Mouse (Mus musculus): ENCODE data around the gene Snw1. TPM values are rescaled to one million over a fixed set of nuclear protein-coding genes. Genes with fewer than 3 reads are reported as not detected.
"Not testable (repeated sequence)": the region's sequence is repeated elsewhere in the genome, so short reads cannot be mapped to it uniquely, and the experiment has no call there.

Snw1 gene
- 127 and 154 TPM in 2 replicates for polyA plus RNA-seq (2016; fragmentation: Nextera tagmentation; extraction: Ambion mirVana)

DNA sequence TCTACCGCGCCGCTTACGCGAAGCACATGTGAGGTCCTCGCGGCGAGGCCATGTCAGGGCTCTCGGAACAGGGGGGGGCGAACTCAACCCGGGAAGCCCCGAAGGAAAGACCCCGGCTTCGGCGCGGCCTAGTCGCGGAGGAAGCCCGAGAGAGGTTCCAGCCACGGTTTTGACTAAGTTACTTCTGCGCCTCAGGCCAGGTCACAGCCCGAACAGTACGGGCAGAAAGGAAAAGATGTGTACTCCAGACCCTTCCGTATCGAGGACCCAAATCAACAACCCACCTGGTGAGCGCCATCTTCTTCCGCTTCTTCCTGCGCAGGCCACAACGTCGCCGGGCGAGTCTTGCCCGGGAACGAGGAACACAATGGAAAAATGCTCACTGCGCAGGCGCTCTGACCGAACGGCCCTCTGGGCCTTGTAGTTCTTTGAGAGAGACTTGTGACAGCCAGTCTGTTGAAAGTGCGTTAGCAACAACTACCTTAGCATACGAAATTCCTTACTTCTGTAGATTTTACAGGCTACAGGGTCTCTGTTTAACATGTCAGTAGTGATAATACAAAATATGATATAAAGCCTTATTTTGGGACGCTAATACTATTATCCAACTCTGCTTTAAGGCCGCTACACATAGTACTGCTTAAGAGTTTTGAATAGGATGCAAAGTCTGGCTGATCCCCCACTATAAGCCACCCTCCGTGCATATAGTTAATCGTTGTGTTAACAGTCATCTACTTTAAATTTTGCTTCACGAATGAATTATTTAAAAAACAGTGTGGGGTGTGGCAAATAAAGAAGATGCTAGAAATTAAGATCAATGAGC, at the start of gene Snw1:
Snw1 (minus strand) TSS at position 311 of the 823 bp plus-strand sequence.
- peak within 1 kb of the TSS; percentile 80 for H3K4me3 ChIP-seq
- peak within 1 kb of the TSS; percentile 95 for H3K27ac ChIP-seq
- H3K27me3 ChIP-seq (ENCODE audit: insufficient read depth, poor library complexity, severe bottlenecking) = no peaks in the 10 kb centered on the region
- H3K9me3 ChIP-seq = no peaks in the 10 kb centered on the region
- peak; percentile 94 for DNase-seq (ENCODE audit: low spot score)
- WGBS = 3% methylated on average over 45 of the region's 45 CpGs
- peaks cover 18% of the 10 kb centered on the region for H3K36me3 ChIP-seq
- H3K4me1 ChIP-seq (replicated peaks) = peaks cover 14% of the 10 kb centered on the region

DNA sequence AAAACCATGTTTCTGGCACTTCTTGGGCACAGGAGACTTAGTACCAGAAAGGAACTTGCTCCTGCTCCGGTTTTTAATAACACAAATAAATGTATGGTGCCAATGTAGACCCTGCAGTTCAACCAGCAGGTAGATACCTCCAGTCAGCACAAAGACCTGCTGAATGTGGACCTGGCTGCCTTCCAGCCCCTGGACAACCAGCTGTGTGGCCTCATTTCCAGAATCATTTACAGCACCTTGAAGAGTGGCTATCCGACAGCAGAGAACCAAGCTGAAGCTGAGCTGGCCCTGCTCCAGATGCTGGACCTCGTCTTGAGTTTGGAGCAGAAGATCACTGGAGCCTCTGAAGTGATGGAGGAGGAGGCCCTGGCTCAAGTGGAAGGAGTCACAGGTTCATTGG, 47.5 kb upstream of the Snw1 start:
- not testable (repeated sequence) for H3K27ac ChIP-seq; H3K4me3 ChIP-seq; H3K4me1 ChIP-seq (replicated peaks); H3K27me3 ChIP-seq (ENCODE audit: insufficient read depth, poor library complexity, severe bottlenecking); DNase-seq (ENCODE audit: low spot score); H3K36me3 ChIP-seq; H3K9me3 ChIP-seq
- 80% methylated on average over 3 of the region's 3 CpGs for WGBS

DNA sequence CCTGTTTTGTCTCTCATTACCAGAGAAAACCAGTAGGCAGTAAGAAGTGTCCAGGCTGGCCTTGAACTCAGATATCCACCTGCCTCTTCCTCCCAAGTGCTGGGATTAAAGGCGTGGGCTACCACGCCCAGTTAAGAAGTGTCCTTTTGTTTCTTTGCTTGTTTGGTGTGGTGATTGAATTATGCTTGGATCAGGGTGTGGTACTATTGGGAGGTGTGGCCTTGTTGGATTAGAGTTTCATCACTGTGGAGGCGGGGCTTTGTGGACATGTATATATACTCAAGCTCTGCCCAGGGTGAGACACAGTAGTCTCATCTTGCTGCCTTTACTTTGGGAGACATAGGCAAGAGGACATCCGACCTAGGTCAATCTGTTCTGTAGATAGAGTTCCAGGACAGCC, 41.9 kb upstream of the Snw1 start, which contains the start of gene Gm8300:
Gm8300 (plus strand) TSS at position 301 of the 400 bp plus-strand sequence.
- H3K36me3 ChIP-seq; H3K27ac ChIP-seq; H3K4me1 ChIP-seq (replicated peaks); H3K27me3 ChIP-seq (ENCODE audit: insufficient read depth, poor library complexity, severe bottlenecking); DNase-seq (ENCODE audit: low spot score); H3K9me3 ChIP-seq; H3K4me3 ChIP-seq: not testable (repeated sequence)
- 85% methylated on average over 4 of the region's 4 CpGs for WGBS

DNA sequence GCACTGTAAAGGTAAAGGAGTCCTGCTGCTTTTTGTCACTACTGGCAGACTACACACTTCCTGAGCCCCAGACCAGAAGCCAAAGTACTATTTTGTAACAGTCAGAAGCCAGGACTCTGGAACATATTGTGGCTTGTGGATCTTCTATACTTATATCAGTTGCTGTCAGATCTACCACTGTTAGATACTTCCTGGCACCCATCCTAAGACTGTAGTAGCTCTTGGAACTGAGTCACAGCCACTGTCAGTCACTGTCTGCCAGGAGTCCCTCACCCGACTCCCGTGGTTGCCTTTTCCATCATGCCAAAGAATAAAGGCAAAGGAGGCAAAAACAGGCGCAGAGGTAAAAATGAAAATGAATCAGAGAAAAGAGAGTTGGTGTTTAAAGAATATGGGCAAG, 22.3 kb upstream of the Snw1 start, which contains the start of gene Gm5788:
Gm5788 (plus strand) TSS at position 301 of the 400 bp plus-strand sequence.
- 96% methylated on average over 3 of the region's 3 CpGs for WGBS
- H3K9me3 ChIP-seq; H3K27me3 ChIP-seq (ENCODE audit: insufficient read depth, poor library complexity, severe bottlenecking); H3K36me3 ChIP-seq; H3K4me1 ChIP-seq (replicated peaks); H3K27ac ChIP-seq; DNase-seq (ENCODE audit: low spot score); H3K4me3 ChIP-seq: not testable (repeated sequence)

GRCm38 (mm10) chr12:87488683-87489082, 16.6 kb upstream of the Snw1 start:
- not testable (repeated sequence) for DNase-seq (ENCODE audit: low spot score); H3K27ac ChIP-seq; H3K4me3 ChIP-seq; H3K36me3 ChIP-seq; H3K9me3 ChIP-seq; H3K4me1 ChIP-seq (replicated peaks); H3K27me3 ChIP-seq (ENCODE audit: insufficient read depth, poor library complexity, severe bottlenecking)
- 76% methylated on average over 2 of the region's 2 CpGs for WGBS

- not testable (repeated sequence) for H3K27ac ChIP-seq; H3K36me3 ChIP-seq; H3K4me1 ChIP-seq (replicated peaks); DNase-seq (ENCODE audit: low spot score); H3K9me3 ChIP-seq; H3K4me3 ChIP-seq; H3K27me3 ChIP-seq (ENCODE audit: insufficient read depth, poor library complexity, severe bottlenecking)
- 86% methylated on average over 5 of the region's 5 CpGs for WGBS
Measured at GRCm38 (mm10) chr12:87482482-87482881, 10.4 kb upstream of the Snw1 start.

- H3K4me1 ChIP-seq (replicated peaks) = peaks cover 14% of the 10 kb centered on the region
- no peaks in the 10 kb centered on the region for H3K9me3 ChIP-seq
- H3K27ac ChIP-seq = no peak overlapping the region
- WGBS = 87% methylated on average over 3 of the region's 3 CpGs
- no peak overlapping the region for H3K4me3 ChIP-seq
- no peaks in the 10 kb centered on the region; the same call in 1 of the 2 replicates for H3K36me3 ChIP-seq
- H3K27me3 ChIP-seq (ENCODE audit: insufficient read depth, poor library complexity, severe bottlenecking) = no peaks in the 10 kb centered on the region
- no peak for DNase-seq (ENCODE audit: low spot score)
Measured at GRCm38 (mm10) chr12:87474756-87475155, 2.7 kb upstream of the Snw1 start.

GRCm38 (mm10) chr12:87471421-87471963, 582 bp downstream of the Snw1 start:
- Histone ChIP-seq H3K27ac (peak overlapping the region; percentile 95), H3K36me3 (peaks cover 25% of the 10 kb centered on the region), H3K27me3 (ENCODE audit: insufficient read depth, poor library complexity, severe bottlenecking) (no peaks in the 10 kb centered on the region), H3K4me3 (peak overlapping the region; percentile 80), H3K9me3 (no peaks in the 10 kb centered on the region), H3K4me1 (replicated peaks) (peaks cover 14% of the 10 kb centered on the region)
- no peak for DNase-seq (ENCODE audit: low spot score)
- under 1% methylated on average over 19 of the region's 19 CpGs for WGBS

DNA sequence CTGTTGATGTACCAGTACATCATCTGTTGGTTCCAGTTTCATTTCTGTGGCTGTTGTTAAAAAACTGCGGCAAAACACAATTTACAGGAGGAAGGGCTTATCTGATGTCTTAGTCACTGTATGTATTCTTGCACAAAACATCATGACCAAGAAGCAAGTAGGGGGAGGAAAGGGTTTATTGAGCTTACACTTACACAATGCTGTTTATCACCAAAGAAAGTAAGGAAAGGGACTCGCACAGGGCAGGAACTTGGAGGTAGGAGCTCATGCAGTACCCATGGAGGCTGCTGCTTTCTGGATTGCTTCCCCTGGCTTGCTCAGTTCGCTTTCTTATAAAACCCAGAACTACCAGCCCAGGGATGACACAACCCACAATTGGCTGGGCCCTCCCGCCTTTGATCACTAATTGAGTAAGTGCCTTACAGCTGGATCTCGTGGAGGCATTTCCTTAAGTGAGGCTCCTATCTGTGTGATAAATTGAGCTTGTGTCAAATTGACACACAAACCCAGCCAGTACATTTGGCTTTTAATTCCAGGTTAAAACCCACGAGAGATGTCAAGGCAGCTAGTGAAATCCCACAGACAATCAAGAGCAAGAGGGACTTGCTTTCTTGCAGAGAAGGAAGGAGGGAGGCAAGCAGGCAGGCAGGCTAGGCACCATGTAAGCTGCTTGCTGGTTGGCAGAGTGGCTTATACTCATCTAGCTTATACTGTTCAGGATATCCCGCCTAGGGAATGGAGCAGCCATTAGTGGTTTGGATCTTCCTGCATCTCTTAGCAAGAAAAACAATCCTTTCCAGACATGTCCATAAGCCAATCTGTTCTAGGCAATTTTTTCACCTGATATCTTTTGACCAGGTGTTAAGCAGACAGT, 1.6 kb downstream of the Snw1 start:
- no peak for DNase-seq (ENCODE audit: low spot score)
- Histone ChIP-seq H3K9me3 (no peaks in the 10 kb centered on the region), H3K4me1 (replicated peaks) (peaks cover 14% of the 10 kb centered on the region), H3K4me3 (peak overlapping the region; percentile 80), H3K27me3 (ENCODE audit: insufficient read depth, poor library complexity, severe bottlenecking) (no peaks in the 10 kb centered on the region), H3K27ac (peak overlapping the region; percentile 95; the same call in 1 of the 2 replicates), H3K36me3 (peaks cover 33% of the 10 kb centered on the region)
- 81% methylated on average over 7 of the region's 7 CpGs for WGBS

- peaks cover 90% of the 10 kb centered on the region for H3K36me3 ChIP-seq
Measured at GRCm38 (mm10) chr12:87464678-87465297, 7.3 kb downstream of the Snw1 start.

GRCm38 (mm10) chr12:87449456-87449855, 22.6 kb downstream of the Snw1 start:
- H3K9me3 ChIP-seq = no peaks in the 10 kb centered on the region
- H3K27me3 ChIP-seq (ENCODE audit: insufficient read depth, poor library complexity, severe bottlenecking) = no peaks in the 10 kb centered on the region
- DNase-seq (ENCODE audit: low spot score) = no peak
- H3K36me3 ChIP-seq = peaks cover 87% of the 10 kb centered on the region
- H3K4me3 ChIP-seq = no peak overlapping the region
- peaks cover 8% of the 10 kb centered on the region for H3K4me1 ChIP-seq (replicated peaks)
- no peak overlapping the region for H3K27ac ChIP-seq
- 94% methylated on average over 9 of the region's 9 CpGs for WGBS

More at GRCm38 (mm10) chr12:87464678-87465297, 7.3 kb downstream of the Snw1 start:
- no peak overlapping the region for H3K27ac ChIP-seq
- no peaks in the 10 kb centered on the region for H3K27me3 ChIP-seq (ENCODE audit: insufficient read depth, poor library complexity, severe bottlenecking)
- no peaks in the 10 kb centered on the region for H3K4me1 ChIP-seq (replicated peaks)
- WGBS = 91% methylated on average over 6 of the region's 6 CpGs
- no peak for DNase-seq (ENCODE audit: low spot score)
- H3K9me3 ChIP-seq = no peaks in the 10 kb centered on the region
- H3K4me3 ChIP-seq = no peak overlapping the region

GRCm38 (mm10) chr12:87444211-87444610, 27.9 kb downstream of the Snw1 start:
- no peak for DNase-seq (ENCODE audit: low spot score)
- 5% methylated on average over 16 of the region's 16 CpGs for WGBS
- H3K36me3 ChIP-seq = peaks cover 60% of the 10 kb centered on the region

More at GRCm38 (mm10) chr12:87444211-87444610, 27.9 kb downstream of the Snw1 start:
- no peaks in the 10 kb centered on the region for H3K27me3 ChIP-seq (ENCODE audit: insufficient read depth, poor library complexity, severe bottlenecking)
- H3K27ac ChIP-seq = peak overlapping the region; percentile 98
- no peaks in the 10 kb centered on the region for H3K9me3 ChIP-seq
- H3K4me1 ChIP-seq (replicated peaks) = peaks cover 22% of the 10 kb centered on the region
- peak overlapping the region; percentile 98 for H3K4me3 ChIP-seq
